ENCODE assay signal across 16 mouse cellular contexts in genomic region chr16:38080201-38080600, GRCm38 (mm10).
"Had no signal": no experiment of that assay in that cellular context is flagged by ENCODE, and none has a peak within 500 bp of the region (broad histone marks: within the 10 kb centered on the region; RNA-seq: fewer than 3 reads in every experiment).

No protein-coding gene starts in this region.

- H3K4me1 ChIP-seq: neural tube, embryonic 13.5 days; neural tube, embryonic 15.5 days; stomach, embryonic 15.5 days had no signal

- H3K9me3 ChIP-seq: neural tube, embryonic 13.5 days; neural tube, embryonic 15.5 days; stomach, embryonic 15.5 days had no signal

- DNase-seq: retina, postnatal 1 day; right cerebral cortex, adult 18-20 months; right cerebral cortex, postnatal 14 days; right cerebral cortex, postnatal 25 days; right cerebral cortex, postnatal 4 days; spleen, adult 18-20 months; thymus, adult 18-20 months; thymus, adult 2 months; thymus, postnatal 14 days; thymus, postnatal 25 days; thymus, postnatal 36 days; thymus, postnatal 4 days had no signal

- H3K9ac ChIP-seq: neural tube, embryonic 13.5 days; neural tube, embryonic 15.5 days; stomach, embryonic 15.5 days had no signal

- H3K36me3 ChIP-seq: neural tube, embryonic 13.5 days; neural tube, embryonic 15.5 days; stomach, embryonic 15.5 days had no signal

- H3K27me3 ChIP-seq: neural tube, embryonic 13.5 days; neural tube, embryonic 15.5 days; stomach, embryonic 15.5 days had no signal

- H3K4me2 ChIP-seq: neural tube, embryonic 13.5 days; neural tube, embryonic 15.5 days; stomach, embryonic 15.5 days had no signal

- H3K4me3 ChIP-seq: neural tube, embryonic 13.5 days; neural tube, embryonic 15.5 days; stomach, embryonic 15.5 days had no signal

- H3K27ac ChIP-seq: neural tube, embryonic 13.5 days; neural tube, embryonic 15.5 days; stomach, embryonic 15.5 days; stomach, postnatal 0 days had no signal
